Mouse (Mus musculus) T-helper 1 cell (primary cell): Measurements from ENCODE around the gene Eefsec.

Experiments
- in situ Hi-C: fragments of 300-600 bp; cut with MboI, MseI; formaldehyde crosslinking; loops from one replicate; pipeline ENCODE4 v1.15.1; 2025; ENCODE audit warnings: high pct_unique_total_duplicates

Gene Eefsec

GRCm38 (mm10) chr6:88266055-88266454 lies 180.3 kb downstream of the Eefsec start:
- in situ Hi-C loops: no loop called here

DNA sequence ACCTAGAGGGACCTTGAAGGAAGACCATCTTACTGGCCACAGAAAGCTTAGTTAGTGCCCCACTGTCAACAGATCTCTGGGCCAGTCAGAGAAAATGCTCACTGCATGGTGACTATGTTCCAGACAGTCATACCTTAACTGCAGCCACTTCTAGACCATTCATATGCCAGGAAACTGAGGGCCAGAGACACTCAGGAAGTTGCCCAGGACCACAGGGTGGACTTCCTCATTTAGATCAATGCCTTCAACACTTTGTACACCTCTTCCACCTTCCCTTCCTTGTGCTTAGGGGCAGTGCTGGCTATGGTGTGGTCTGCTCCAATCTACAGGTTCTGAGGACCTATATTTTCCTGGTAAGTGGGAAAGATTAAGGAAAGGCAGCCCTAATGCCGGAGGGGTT lies 181.0 kb downstream of the Eefsec start:
- in situ Hi-C loops: no loop called here

- in situ Hi-C loops: no loop called here
These were observed 184.2 kb downstream of the Eefsec start for GRCm38 (mm10) chr6:88262160-88262559.

- in situ Hi-C loops: no loop called here
These were observed 185.7 kb downstream of the Eefsec start for GRCm38 (mm10) chr6:88260645-88261044.

- in situ Hi-C loops: no loop called here
These were observed 186.7 kb downstream of the Eefsec start for GRCm38 (mm10) chr6:88259621-88260020.

DNA sequence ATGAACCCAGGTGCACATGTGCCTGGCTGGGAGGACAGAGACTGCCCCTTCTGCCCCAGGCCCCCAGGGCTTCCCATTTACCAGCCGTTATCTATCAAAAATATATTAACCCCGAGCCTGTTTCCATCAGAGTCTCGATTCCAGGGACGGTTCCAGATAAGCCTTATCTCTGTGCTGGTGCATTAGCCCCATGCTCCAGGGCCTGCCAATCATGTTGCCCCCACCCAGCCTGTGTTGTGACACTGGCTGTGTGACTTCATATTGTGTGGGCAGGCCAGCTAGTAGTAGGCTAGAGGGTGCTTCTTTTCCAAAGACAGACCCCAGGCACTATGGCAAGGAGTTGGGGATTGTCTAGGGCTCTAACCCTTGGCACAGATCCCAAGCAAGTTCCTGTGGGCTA lies 190.9 kb downstream of the Eefsec start:
- in situ Hi-C loops: no loop called here

DNA sequence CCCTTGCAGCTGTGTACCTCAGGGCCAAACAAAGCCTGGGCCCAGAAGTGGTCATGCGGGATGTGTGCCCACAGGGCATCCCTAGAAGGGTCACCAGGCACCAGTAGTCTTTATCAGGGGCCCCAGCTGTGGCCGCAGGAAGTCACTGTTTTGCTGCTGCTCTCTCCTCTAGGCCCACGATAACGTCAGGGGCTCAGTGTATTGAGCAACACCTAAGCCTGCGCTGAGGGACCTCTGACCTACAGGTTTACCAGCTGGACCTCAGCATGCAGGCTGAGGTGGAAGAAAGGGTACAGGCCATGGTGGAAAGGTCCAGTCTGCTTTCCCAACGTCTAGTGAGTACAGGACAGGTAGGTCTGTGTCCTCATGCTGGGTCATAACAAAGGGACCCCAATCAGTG lies 192.3 kb downstream of the Eefsec start:
- in situ Hi-C loops: no loop called here

- in situ Hi-C loops: no loop called here
These were observed 194.4 kb downstream of the Eefsec start for GRCm38 (mm10) chr6:88251798-88252478.

DNA sequence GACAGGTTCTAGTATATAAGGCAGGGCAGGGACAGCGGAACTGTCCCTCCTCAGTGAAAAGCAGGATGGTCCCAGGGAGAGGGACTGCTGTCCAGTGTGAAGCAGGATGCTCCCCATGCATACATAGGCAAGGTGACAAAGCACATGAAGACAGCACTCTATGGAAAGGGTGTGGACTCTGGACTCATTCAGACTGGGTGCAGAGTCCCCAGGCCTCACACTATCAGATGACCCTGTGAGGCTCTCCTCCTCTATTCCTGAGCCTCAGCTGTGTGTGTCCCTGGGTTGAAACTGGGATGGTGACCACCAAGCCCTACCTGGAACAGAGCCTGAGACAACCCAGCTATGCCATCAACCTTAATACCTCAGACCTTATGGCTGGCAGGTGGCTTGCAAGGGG lies 194.9 kb downstream of the Eefsec start:
- in situ Hi-C loops: no loop called here

DNA sequence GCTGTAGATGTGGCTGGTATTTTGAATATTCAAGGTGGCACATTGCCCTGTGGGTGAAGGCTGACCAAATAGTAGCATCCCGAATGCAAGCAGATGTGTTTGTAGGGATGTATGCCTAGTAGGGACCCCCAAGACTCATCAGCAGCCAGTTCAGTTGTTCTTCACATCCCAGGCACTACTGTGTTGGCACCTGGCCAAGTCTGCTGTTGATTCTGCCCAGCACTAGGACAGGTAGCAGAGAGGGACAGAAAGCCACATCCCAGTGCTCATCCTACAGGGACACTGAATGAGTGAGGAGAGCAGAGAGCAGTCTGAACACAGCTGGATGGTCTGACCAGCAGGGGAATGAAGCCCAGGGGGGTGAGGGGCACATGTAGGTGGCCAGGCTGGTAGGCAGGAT lies 197.1 kb downstream of the Eefsec start:
- in situ Hi-C loops: no loop called here

DNA sequence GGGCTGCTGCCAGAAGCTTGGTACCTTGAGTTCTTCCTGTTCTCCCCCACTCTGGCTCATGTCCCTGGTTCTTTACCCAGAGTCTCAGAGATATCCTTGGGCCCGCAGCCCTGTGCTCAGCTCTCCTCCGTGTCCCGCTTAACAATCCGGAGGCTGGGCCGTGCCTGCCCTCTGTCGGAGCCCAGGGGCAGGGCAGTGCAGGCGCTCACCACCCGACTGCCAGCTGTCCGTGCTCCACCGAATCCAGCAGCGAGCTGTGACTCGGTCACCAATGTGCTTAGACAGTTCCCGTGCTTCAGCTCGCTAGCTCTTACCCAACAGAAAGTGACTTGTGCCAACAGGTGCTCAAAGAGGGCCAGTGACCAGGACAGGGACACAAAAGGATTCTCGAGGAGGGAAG lies 203.7 kb downstream of the Eefsec start:
- in situ Hi-C loops: no loop called here

GRCm38 (mm10) chr6:88236513-88236912 lies 209.8 kb downstream of the Eefsec start:
- in situ Hi-C loops: no loop called here

DNA sequence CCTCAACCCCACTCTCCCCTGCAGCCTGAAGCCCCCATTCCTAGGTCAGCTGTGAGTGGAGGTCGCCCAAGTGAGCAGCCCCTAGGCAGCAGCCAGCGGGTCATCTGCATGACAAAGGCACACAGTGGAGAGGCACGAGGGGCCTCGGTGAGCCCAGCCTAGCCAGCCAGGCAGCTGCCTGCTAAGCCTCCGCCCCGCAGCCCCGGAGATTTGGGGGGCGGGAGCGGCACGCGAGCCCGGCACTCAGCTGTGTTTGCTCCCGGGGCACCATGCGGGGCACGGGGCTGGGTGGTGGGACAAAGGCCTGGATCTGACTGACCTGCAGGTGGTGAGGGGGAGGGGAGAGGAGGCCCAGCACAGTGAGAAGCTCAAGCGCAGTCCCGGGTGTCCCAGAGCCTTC lies 210.4 kb downstream of the Eefsec start:
- in situ Hi-C loops: no loop called here

GRCm38 (mm10) chr6:88235461-88235860 lies 210.9 kb downstream of the Eefsec start:
- in situ Hi-C loops: no loop called here

- in situ Hi-C loops: no loop called here
These were observed 212.3 kb downstream of the Eefsec start for GRCm38 (mm10) chr6:88233996-88234395.

GRCm38 (mm10) chr6:88232221-88232620 lies 214.1 kb downstream of the Eefsec start:
- in situ Hi-C loops: no loop called here

- in situ Hi-C loops: no loop called here
These were observed 214.5 kb downstream of the Eefsec start for GRCm38 (mm10) chr6:88231821-88232220.

- in situ Hi-C loops: no loop called here
These were observed 217.1 kb downstream of the Eefsec start for GRCm38 (mm10) chr6:88229221-88229620.

GRCm38 (mm10) chr6:88227537-88227936 lies 218.8 kb downstream of the Eefsec start:
- in situ Hi-C loops: no loop called here

GRCm38 (mm10) chr6:88226570-88226994 lies 219.8 kb downstream of the Eefsec start:
- in situ Hi-C loops: no loop called here

GRCm38 (mm10) chr6:88221968-88222367 lies 224.4 kb downstream of the Eefsec start, which contains the start of gene Dnajb8:
Gene Dnajb8, plus strand, starts transcription at chr6:88222268.
- in situ Hi-C loops: no loop called here

GRCm38 (mm10) chr6:88219094-88219493 lies 227.2 kb downstream of the Eefsec start:
- in situ Hi-C loops: no loop called here

- in situ Hi-C loops: no loop called here
These were observed 230.1 kb downstream of the Eefsec start for GRCm38 (mm10) chr6:88216199-88216598.

DNA sequence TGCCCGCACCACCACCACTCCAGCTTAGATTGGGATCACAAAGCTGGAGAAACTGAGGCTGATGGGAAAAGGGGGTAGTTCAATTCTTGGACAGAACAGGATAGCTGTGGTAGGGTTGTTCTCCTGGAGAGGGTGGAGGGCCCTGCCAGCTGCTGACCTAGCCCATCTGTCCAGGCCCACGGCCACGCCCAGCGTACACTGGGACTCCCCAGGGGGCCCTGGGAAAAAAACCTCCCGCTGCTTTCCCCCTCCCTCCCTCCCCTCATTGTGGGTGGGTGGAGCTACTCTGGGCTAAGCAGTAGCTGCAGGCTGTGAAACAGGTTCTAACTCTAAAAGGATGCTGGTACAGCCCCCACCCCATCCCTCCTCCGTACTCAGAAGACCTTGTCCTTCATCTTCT lies 230.5 kb downstream of the Eefsec start:
- in situ Hi-C loops: no loop called here
